Mouse (Mus musculus): Measurements from ENCODE around the gene Tceal7. TPM values are rescaled to one million over a fixed set of nuclear protein-coding genes. Genes with fewer than 3 reads are reported as not detected.
A peak's percentile ranks its signal among the peaks of the same experiment; 100 is the strongest.

Tceal7 gene
- polyA plus RNA-seq, 1 experiment from 2014 or later, result 1.5 TPM

DNA sequence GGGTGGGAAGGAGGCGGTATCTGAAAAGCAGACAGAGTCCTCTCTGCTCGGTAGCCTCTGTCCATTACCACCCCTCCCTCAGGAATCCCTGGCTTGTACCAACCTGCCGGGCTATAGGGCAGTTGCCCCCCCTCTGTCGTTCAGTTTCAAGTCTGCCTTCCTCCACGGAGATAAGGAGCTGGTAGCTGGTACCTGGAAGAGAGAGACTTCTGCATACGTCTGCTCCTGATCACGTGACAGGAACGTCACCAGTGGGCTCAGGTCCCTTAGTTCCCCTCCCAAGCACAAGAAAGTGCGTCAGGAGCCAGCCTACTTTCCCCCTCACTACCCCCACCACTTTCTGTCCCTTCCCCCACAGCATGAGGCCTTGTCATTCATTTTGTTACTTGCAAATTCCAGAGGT lies 10.9 kb upstream of the Tceal7 start, which contains the start of gene Tceal5:
TSS of gene Tceal5 (minus strand) at position 213 of the 403 bp plus-strand sequence.
- peak within 1 kb of the TSS; percentile 57 for H3K4me2 ChIP-seq (replicated peaks)
- peak within 1 kb of the TSS; percentile 70 for H3K27ac ChIP-seq
- ATAC-seq, result peak; percentile 95
- 29% methylated on average over 9 of the region's 9 CpGs for WGBS
- peaks cover 6% of the 10 kb centered on the region for H3K27me3 ChIP-seq
- peak within 1 kb of the TSS; percentile 50 for H3K4me3 ChIP-seq (replicated peaks)
- H3K36me3 ChIP-seq, result no peaks in the 10 kb centered on the region
- H3K4me1 ChIP-seq (replicated peaks), result no peaks in the 10 kb centered on the region
- H3K9me3 ChIP-seq, result no peaks in the 10 kb centered on the region
- peak within 1 kb of the TSS; percentile 67 for H3K9ac ChIP-seq (replicated peaks)

DNA sequence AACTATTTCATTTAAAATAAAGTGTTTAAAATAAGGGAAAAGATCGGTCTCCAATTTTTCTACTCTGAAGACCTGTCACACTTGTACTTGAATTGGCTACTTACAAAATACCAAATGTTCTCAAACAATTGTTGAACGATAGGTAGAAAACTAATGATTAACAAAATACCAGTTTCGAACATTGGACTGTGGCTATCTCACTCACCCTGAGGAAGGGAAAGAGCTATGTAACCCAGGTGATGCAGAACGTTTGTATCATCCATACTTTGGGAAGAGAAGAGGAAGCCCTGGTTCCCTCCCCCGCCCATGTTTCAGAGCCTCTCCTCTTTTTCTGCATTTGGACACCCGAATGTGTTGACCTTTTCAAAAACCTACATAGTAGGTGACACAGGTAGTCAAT lies 10.2 kb upstream of the Tceal7 start:
- 87% methylated on average over 6 of the region's 6 CpGs for WGBS
- no peaks in the 10 kb centered on the region for H3K9me3 ChIP-seq
- no peaks in the 10 kb centered on the region for H3K4me1 ChIP-seq (replicated peaks)
- no peak overlapping the region for H3K27ac ChIP-seq
- H3K27me3 ChIP-seq, result peaks cover 6% of the 10 kb centered on the region
- no peak overlapping the region for H3K9ac ChIP-seq (replicated peaks)
- no peak overlapping the region for H3K4me2 ChIP-seq (replicated peaks)
- ATAC-seq, result no peak
- no peak overlapping the region for H3K4me3 ChIP-seq (replicated peaks)
- no peaks in the 10 kb centered on the region for H3K36me3 ChIP-seq

- 72% methylated on average over 2 of the region's 2 CpGs for WGBS
These were observed 1.2 kb upstream of the Tceal7 start for GRCm38 (mm10) chrX:136213396-136213795.

GRCm38 (mm10) chrX:136216303-136216702 lies 1.7 kb downstream of the Tceal7 start:
- no peaks in the 10 kb centered on the region; the same call in 1 of the 2 replicates for H3K4me1 ChIP-seq (replicated peaks)

More at GRCm38 (mm10) chrX:136213396-136213795, 1.2 kb upstream of the Tceal7 start:
- no peak overlapping the region for H3K27ac ChIP-seq
- ATAC-seq, result no peak
- H3K36me3 ChIP-seq, result no peaks in the 10 kb centered on the region
- no peak overlapping the region for H3K9ac ChIP-seq (replicated peaks)
- no peaks in the 10 kb centered on the region for H3K9me3 ChIP-seq
- H3K4me1 ChIP-seq (replicated peaks), result no peaks in the 10 kb centered on the region; the same call in 1 of the 2 replicates
- H3K4me3 ChIP-seq (replicated peaks), result no peak overlapping the region
- H3K27me3 ChIP-seq, result no peaks in the 10 kb centered on the region
- no peak overlapping the region for H3K4me2 ChIP-seq (replicated peaks)

GRCm38 (mm10) chrX:136223714-136224113 lies 9.1 kb downstream of the Tceal7 start:
- Histone ChIP-seq H3K27ac (no peak overlapping the region), H3K4me3 (replicated peaks) (no peak overlapping the region), H3K9me3 (no peaks in the 10 kb centered on the region), H3K27me3 (peaks cover 3% of the 10 kb centered on the region; the same call in 1 of the 2 replicates), H3K4me1 (replicated peaks) (no peaks in the 10 kb centered on the region), H3K36me3 (no peaks in the 10 kb centered on the region), H3K4me2 (replicated peaks) (no peak overlapping the region), H3K9ac (replicated peaks) (no peak overlapping the region)
- no peak for ATAC-seq
- 79% methylated on average over 6 of the region's 6 CpGs for WGBS

More at GRCm38 (mm10) chrX:136216303-136216702, 1.7 kb downstream of the Tceal7 start:
- H3K9ac ChIP-seq (replicated peaks), result no peak overlapping the region
- no peak for ATAC-seq
- no peak overlapping the region for H3K4me3 ChIP-seq (replicated peaks)
- no peak overlapping the region for H3K27ac ChIP-seq
- no peak overlapping the region for H3K4me2 ChIP-seq (replicated peaks)
- H3K9me3 ChIP-seq, result no peaks in the 10 kb centered on the region
- H3K36me3 ChIP-seq, result no peaks in the 10 kb centered on the region
- 39% methylated on average over 1 of the region's 1 CpGs for WGBS
- H3K27me3 ChIP-seq, result no peaks in the 10 kb centered on the region

DNA sequence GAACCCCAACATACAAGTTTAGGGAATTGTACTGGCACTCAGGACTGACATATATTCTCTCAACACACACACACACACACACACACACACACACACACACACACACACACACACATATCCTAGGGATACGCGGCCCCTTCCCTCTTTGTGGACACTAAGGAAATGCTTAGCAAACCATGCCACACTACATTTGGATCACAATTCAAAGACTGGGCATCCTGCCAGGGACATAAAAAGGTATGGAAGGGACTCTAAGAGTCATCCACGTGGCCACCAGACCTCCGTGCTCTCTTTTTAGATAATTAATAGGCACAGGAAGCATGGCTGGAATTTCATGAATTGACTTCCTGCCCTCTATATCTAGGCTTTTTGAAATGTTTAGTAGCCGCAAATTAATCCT lies 13.2 kb downstream of the Tceal7 start:
- Histone ChIP-seq H3K4me1 (replicated peaks) (no peaks in the 10 kb centered on the region), H3K27ac (no peak overlapping the region), H3K4me2 (replicated peaks) (no peak overlapping the region), H3K36me3 (no peaks in the 10 kb centered on the region), H3K9ac (replicated peaks) (no peak overlapping the region), H3K27me3 (peaks cover 3% of the 10 kb centered on the region; the same call in 1 of the 2 replicates), H3K9me3 (no peaks in the 10 kb centered on the region), H3K4me3 (replicated peaks) (no peak overlapping the region)
- WGBS, result 61% methylated on average over 5 of the region's 5 CpGs
- no peak for ATAC-seq

GRCm38 (mm10) chrX:136238118-136238517 lies 23.5 kb downstream of the Tceal7 start:
- 52% methylated on average over 3 of the region's 3 CpGs for WGBS
- no peaks in the 10 kb centered on the region for H3K27me3 ChIP-seq
- no peaks in the 10 kb centered on the region for H3K9me3 ChIP-seq
- H3K36me3 ChIP-seq, result no peaks in the 10 kb centered on the region
- no peak for ATAC-seq
- no peak overlapping the region for H3K4me3 ChIP-seq (replicated peaks)
- H3K27ac ChIP-seq, result no peak overlapping the region
- H3K4me2 ChIP-seq (replicated peaks), result no peak overlapping the region
- no peaks in the 10 kb centered on the region for H3K4me1 ChIP-seq (replicated peaks)
- H3K9ac ChIP-seq (replicated peaks), result no peak overlapping the region

GRCm38 (mm10) chrX:136243181-136243580 lies 28.6 kb downstream of the Tceal7 start:
- Histone ChIP-seq H3K4me1 (replicated peaks) (0 out of 2 replicates have a peak, but pooled peaks cover 4% of the 10 kb centered on the region), H3K27me3 (no peaks in the 10 kb centered on the region), H3K9ac (replicated peaks) (no peak overlapping the region), H3K4me3 (replicated peaks) (no peak overlapping the region), H3K27ac (no peak overlapping the region), H3K4me2 (replicated peaks) (0 out of 2 replicates have a peak overlapping the region, but pooled peaks have one; percentile 15), H3K9me3 (no peaks in the 10 kb centered on the region), H3K36me3 (no peaks in the 10 kb centered on the region)
- no peak for ATAC-seq
- 86% methylated on average over 2 of the region's 2 CpGs for WGBS

- H3K36me3 ChIP-seq, result no peaks in the 10 kb centered on the region
- H3K9me3 ChIP-seq, result no peaks in the 10 kb centered on the region
- H3K9ac ChIP-seq (replicated peaks), result peak within 1 kb of the TSS; percentile 75
- H3K4me3 ChIP-seq (replicated peaks), result peak within 1 kb of the TSS; percentile 62
- peak within 1 kb of the TSS; percentile 83 for H3K27ac ChIP-seq
- H3K4me2 ChIP-seq (replicated peaks), result peak within 1 kb of the TSS; percentile 53
- no peaks in the 10 kb centered on the region for H3K27me3 ChIP-seq
- WGBS, result 29% methylated on average over 20 of the region's 20 CpGs
- ATAC-seq, result peak; percentile 92
- H3K4me1 ChIP-seq (replicated peaks), result 0 out of 2 replicates have a peak, but pooled peaks cover 4% of the 10 kb centered on the region
These were observed 30.1 kb downstream of the Tceal7 start, which contains the start of gene Tceal9 for GRCm38 (mm10) chrX:136244574-136245229. Tceal9 (plus strand) TSS chrX:136245079.

DNA sequence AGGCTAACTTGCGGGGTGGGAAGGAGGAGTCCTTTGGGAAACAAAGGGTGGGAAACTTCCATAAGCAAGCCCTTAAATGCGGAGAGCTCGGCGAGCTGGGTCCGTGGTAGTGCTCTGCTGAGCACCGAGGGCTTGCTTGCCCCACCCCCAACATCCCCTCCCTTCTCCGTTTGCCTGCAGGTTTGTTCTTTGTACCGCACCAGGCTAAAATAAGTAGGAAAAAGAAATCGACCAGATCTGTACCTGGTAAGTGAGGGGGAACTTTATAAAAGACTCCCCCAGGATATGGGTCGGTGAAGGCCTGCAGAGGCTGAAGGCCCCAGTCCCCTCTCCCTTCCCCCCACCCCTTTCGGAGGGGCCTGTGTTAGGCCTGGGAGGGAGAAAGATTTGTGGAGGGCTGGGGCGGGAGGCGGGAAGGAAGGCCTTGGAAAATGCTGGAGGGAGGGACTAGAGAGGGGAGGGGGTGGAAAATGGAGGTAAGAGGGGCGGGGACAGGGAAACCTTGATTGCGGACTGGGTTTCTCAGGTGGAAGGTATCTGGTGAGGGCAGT lies 31.0 kb downstream of the Tceal7 start:
- no peaks in the 10 kb centered on the region for H3K9me3 ChIP-seq
- H3K4me1 ChIP-seq (replicated peaks), result 0 out of 2 replicates have a peak, but pooled peaks cover 4% of the 10 kb centered on the region
- peak overlapping the region; percentile 53 for H3K4me2 ChIP-seq (replicated peaks)
- H3K4me3 ChIP-seq (replicated peaks), result peak overlapping the region; percentile 62
- peak overlapping the region; percentile 75 for H3K9ac ChIP-seq (replicated peaks)
- peak; percentile 84 for ATAC-seq
- H3K36me3 ChIP-seq, result no peaks in the 10 kb centered on the region
- no peaks in the 10 kb centered on the region for H3K27me3 ChIP-seq
- peak overlapping the region; percentile 83 for H3K27ac ChIP-seq
- 33% methylated on average over 13 of the region's 15 CpGs for WGBS

- ATAC-seq, result no peak
These were observed 34.2 kb downstream of the Tceal7 start for GRCm38 (mm10) chrX:136248811-136249210.

DNA sequence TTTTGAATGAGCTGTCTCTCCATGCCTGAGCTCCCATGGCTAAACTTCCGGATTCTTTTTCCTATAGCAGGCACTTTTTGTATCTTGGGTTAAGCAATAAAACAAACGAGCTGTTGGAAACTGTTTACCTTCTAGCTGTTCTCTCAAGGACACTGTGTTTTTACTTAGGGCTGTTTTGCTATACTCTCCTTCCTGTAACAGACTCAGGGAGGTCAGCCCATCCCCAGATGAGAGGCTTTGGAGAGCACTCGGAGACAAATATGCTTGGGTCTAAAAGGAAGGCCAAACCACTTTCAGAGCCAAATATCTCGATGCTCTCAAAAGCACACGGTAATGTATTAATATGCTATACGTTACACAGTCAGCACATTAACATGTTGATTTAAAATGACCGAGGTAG lies 35.1 kb downstream of the Tceal7 start:
- Histone ChIP-seq H3K4me3 (replicated peaks) (no peak overlapping the region), H3K4me1 (replicated peaks) (0 out of 2 replicates have a peak, but pooled peaks cover 4% of the 10 kb centered on the region), H3K27me3 (no peaks in the 10 kb centered on the region), H3K9ac (replicated peaks) (no peak overlapping the region), H3K4me2 (replicated peaks) (no peak overlapping the region), H3K27ac (no peak overlapping the region), H3K36me3 (no peaks in the 10 kb centered on the region), H3K9me3 (no peaks in the 10 kb centered on the region)
- no peak for ATAC-seq
- WGBS, result 84% methylated on average over 7 of the region's 7 CpGs

More at GRCm38 (mm10) chrX:136248811-136249210, 34.2 kb downstream of the Tceal7 start:
- H3K4me1 ChIP-seq (replicated peaks), result 0 out of 2 replicates have a peak, but pooled peaks cover 4% of the 10 kb centered on the region
- no peak overlapping the region for H3K4me2 ChIP-seq (replicated peaks)
- H3K9me3 ChIP-seq, result no peaks in the 10 kb centered on the region
- 83% methylated on average over 6 of the region's 6 CpGs for WGBS
- H3K9ac ChIP-seq (replicated peaks), result no peak overlapping the region
- no peak overlapping the region for H3K4me3 ChIP-seq (replicated peaks)
- H3K36me3 ChIP-seq, result no peaks in the 10 kb centered on the region
- H3K27me3 ChIP-seq, result no peaks in the 10 kb centered on the region
- no peak overlapping the region for H3K27ac ChIP-seq
